Mouse (Mus musculus) embryonic facial prominence, embryonic 10.5 days (tissue): Measurements from ENCODE around the gene Tsga10ip. TPM values are rescaled to one million over a fixed set of nuclear protein-coding genes. Genes with fewer than 3 reads are reported as not detected.
"Not testable (repeated sequence)": the region's sequence is repeated elsewhere in the genome, so short reads cannot be mapped to it uniquely, and the experiment has no call there.

Experiments
- DNase-seq: peaks from one replicate; pipeline ENCODE4 v3.0.0-alpha.2; 2017; ENCODE audit warnings: low spot score
- H3K27ac ChIP-seq: fragments of 300-500 bp; sonication (generic); replicated peaks from 2 replicates; pipeline ENCODE4 v1.5.1; 2016; ENCODE audit warnings: mild to moderate bottlenecking
- H3K27me3 ChIP-seq: fragments of 300-500 bp; sonication (generic); replicated peaks from 2 replicates; pipeline ENCODE4 v1.6.1; 2016; ENCODE audit warnings: low read depth, mild to moderate bottlenecking; ENCODE audit not compliant: poor library complexity, severe bottlenecking
- H3K36me3 ChIP-seq: fragments of 300-500 bp; sonication (generic); replicated peaks from 2 replicates; pipeline ENCODE4 v1.6.1; 2016; ENCODE audit warnings: mild to moderate bottlenecking, moderate library complexity
- H3K4me1 ChIP-seq: fragments of 300-500 bp; sonication (generic); 2 replicates; pipeline ENCODE4 v1.6.1; 2016
- H3K4me3 ChIP-seq: fragments of 300-500 bp; sonication (generic); 2 replicates; pipeline ENCODE4 v1.5.1; 2016; ENCODE audit warnings: mild to moderate bottlenecking, moderate library complexity
- H3K9me3 ChIP-seq: fragments of 300-500 bp; sonication (generic); 2 replicates; pipeline ENCODE4 v1.6.1; 2016; ENCODE audit warnings: mild to moderate bottlenecking
- WGBS: fragments of 180-500 bp; shearing (Covaris S2); methylation state at CpG from one replicate; pipeline ENCODE4 v1.1.7; 2016; 5-methylcytosine and 5-hydroxymethylcytosine counted together
- polyA plus RNA-seq: library from polyadenylated mRNA; unstranded; fragments of >200 nt; fragmentation: Nextera tagmentation; extraction: Ambion mirVana; gene quantifications from 2 replicates; pipeline ENCODE4 v1.2.1, GENCODE M21; 2016

Gene Tsga10ip
- polyA plus RNA-seq, 1 experiment from 2014 or later, result 0.72 TPM

GRCm38 (mm10) chr19:5405924-5406323 is 3.6 kb upstream of the Tsga10ip start:
- Histone ChIP-seq H3K9me3 (no peaks in the 10 kb centered on the region), H3K36me3 (peaks cover 5% of the 10 kb centered on the region), H3K4me3 (peak overlapping the region; percentile 54), H3K27me3 (no peaks in the 10 kb centered on the region), H3K27ac (peak overlapping the region; percentile 82), H3K4me1 (peaks cover 21% of the 10 kb centered on the region)
- 31% methylated on average over 7 of the region's 7 CpGs for WGBS
- DNase-seq, result no peak

- not testable (repeated sequence) for H3K4me1 ChIP-seq, DNase-seq, H3K4me3 ChIP-seq, H3K36me3 ChIP-seq, H3K27me3 ChIP-seq, H3K27ac ChIP-seq, H3K9me3 ChIP-seq
- WGBS, result 77% methylated on average over 4 of the region's 4 CpGs
Measured at GRCm38 (mm10) chr19:5401073-5401472, 1.3 kb downstream of the Tsga10ip start.

GRCm38 (mm10) chr19:5395371-5395770 is 7.0 kb downstream of the Tsga10ip start:
- no peak overlapping the region for H3K4me3 ChIP-seq

GRCm38 (mm10) chr19:5394168-5394567 is 8.2 kb downstream of the Tsga10ip start:
- Histone ChIP-seq H3K4me3 (no peak overlapping the region), H3K27me3 (no peaks in the 10 kb centered on the region), H3K4me1 (peaks cover 18% of the 10 kb centered on the region), H3K9me3 (no peaks in the 10 kb centered on the region), H3K27ac (no peak overlapping the region), H3K36me3 (no peaks in the 10 kb centered on the region)
- WGBS, result 57% methylated on average over 10 of the region's 10 CpGs
- no peak for DNase-seq

More at GRCm38 (mm10) chr19:5395371-5395770, 7.0 kb downstream of the Tsga10ip start:
- no peaks in the 10 kb centered on the region for H3K36me3 ChIP-seq
- no peak for DNase-seq
- no peaks in the 10 kb centered on the region for H3K27me3 ChIP-seq
- H3K27ac ChIP-seq, result no peak overlapping the region
- 68% methylated on average over 4 of the region's 4 CpGs for WGBS
- H3K9me3 ChIP-seq, result no peaks in the 10 kb centered on the region
- H3K4me1 ChIP-seq, result peaks cover 6% of the 10 kb centered on the region

DNA sequence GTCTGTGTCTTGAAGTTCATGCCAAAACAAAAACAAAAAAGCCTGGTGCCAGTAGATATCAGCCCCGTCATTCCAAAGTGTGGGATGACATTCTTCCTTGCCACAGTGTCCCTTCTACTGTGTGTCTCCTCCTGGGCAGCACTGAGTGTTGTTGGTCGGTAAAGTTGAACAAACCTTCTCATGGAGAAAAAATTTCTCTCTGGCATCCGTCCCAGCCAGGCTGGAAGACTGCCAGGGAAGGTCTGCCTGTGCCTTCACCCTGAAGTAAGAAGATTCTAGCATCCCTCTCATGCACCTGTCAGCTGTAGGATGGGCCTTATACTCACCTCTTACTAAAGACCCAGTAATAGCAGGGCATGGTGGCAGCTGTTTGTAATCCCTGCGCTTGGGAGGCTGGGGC is 9.4 kb downstream of the Tsga10ip start:
- H3K9me3 ChIP-seq, result no peaks in the 10 kb centered on the region
- H3K27me3 ChIP-seq, result no peaks in the 10 kb centered on the region
- H3K36me3 ChIP-seq, result no peaks in the 10 kb centered on the region
- H3K4me1 ChIP-seq, result peaks cover 19% of the 10 kb centered on the region
- 77% methylated on average over 4 of the region's 4 CpGs for WGBS
- H3K4me3 ChIP-seq, result no peak overlapping the region
- H3K27ac ChIP-seq, result no peak overlapping the region
- no peak for DNase-seq

GRCm38 (mm10) chr19:5390416-5390815 is 11.9 kb downstream of the Tsga10ip start:
- WGBS, result 88% methylated on average over 8 of the region's 8 CpGs
- peak overlapping the region; percentile 100 for H3K4me3 ChIP-seq
- peaks cover 14% of the 10 kb centered on the region for H3K36me3 ChIP-seq
- no peaks in the 10 kb centered on the region for H3K27me3 ChIP-seq
- H3K9me3 ChIP-seq, result no peaks in the 10 kb centered on the region
- no peak for DNase-seq
- peaks cover 35% of the 10 kb centered on the region for H3K4me1 ChIP-seq
- H3K27ac ChIP-seq, result no peak overlapping the region; the same call in 1 of the 2 replicates

- Histone ChIP-seq H3K9me3 (no peaks in the 10 kb centered on the region), H3K4me3 (peak overlapping the region; percentile 100), H3K27me3 (no peaks in the 10 kb centered on the region), H3K27ac (peak overlapping the region; percentile 93), H3K36me3 (peaks cover 22% of the 10 kb centered on the region), H3K4me1 (peaks cover 35% of the 10 kb centered on the region)
- 46% methylated on average over 12 of the region's 12 CpGs for WGBS
- DNase-seq, result peak; percentile 40
Measured at GRCm38 (mm10) chr19:5389647-5390046, 12.7 kb downstream of the Tsga10ip start.

- peak within 1 kb of the TSS; percentile 93 for H3K27ac ChIP-seq
- no peaks in the 10 kb centered on the region for H3K9me3 ChIP-seq
- peak within 1 kb of the TSS; percentile 100 for H3K4me3 ChIP-seq
- 2% methylated on average over 43 of the region's 43 CpGs for WGBS
- H3K27me3 ChIP-seq, result no peaks in the 10 kb centered on the region
- peaks cover 32% of the 10 kb centered on the region for H3K36me3 ChIP-seq
- H3K4me1 ChIP-seq, result peaks cover 35% of the 10 kb centered on the region
- DNase-seq, result peak; percentile 96
Measured at GRCm38 (mm10) chr19:5388588-5389242, 13.6 kb downstream of the Tsga10ip start, which contains the start of gene Sart1. Sart1 (minus strand) TSS chr19:5388703.

DNA sequence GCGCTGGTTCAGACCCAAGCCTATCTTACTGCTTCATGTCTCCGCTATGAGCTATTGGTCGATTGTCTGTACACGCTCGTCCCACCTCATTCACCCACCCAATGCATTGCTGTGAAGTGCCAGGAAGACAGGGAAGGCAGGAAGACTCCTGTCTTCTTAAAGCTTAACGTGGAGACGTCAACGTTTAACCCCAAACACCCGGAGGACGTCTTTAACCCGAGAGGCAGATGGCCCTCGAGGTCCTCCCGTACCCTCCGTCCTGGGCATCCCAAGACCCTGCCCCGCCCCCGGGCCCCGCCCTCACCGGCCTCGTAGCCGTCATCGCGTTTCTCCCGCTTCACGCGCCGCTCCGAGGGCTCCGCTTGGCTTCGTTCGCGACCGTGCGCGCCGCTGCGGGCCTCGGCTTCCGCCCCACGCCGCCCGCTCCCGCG is 14.3 kb downstream of the Tsga10ip start:
- Histone ChIP-seq H3K27me3 (no peaks in the 10 kb centered on the region), H3K4me3 (peak overlapping the region; percentile 100), H3K9me3 (no peaks in the 10 kb centered on the region), H3K36me3 (peaks cover 38% of the 10 kb centered on the region), H3K27ac (peak overlapping the region; percentile 93), H3K4me1 (peaks cover 35% of the 10 kb centered on the region)
- WGBS, result under 1% methylated on average over 43 of the region's 43 CpGs
- DNase-seq, result peak; percentile 66

DNA sequence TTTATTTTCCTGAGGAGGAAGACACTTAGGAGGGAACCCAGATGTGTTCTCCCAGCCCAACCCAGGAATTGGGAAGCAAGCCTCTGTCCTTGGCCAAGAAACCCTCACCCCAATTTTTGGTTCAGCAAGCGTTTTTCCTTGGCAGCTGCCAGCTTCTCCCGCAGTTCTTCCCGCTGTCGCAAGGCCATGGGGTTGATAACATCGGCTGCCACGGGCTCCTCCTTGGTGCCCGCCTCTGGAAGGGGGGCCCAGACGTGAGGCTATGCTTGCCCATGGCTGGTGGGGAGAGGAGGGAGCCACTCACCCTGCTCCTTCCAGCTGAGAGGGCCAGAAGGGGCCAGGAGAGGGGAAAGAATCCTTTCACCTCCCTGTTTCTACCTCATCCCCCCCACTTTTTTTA is 17.6 kb downstream of the Tsga10ip start:
- H3K27ac ChIP-seq, result no peak overlapping the region
- H3K4me3 ChIP-seq, result no peak overlapping the region
- DNase-seq, result no peak
- no peaks in the 10 kb centered on the region for H3K27me3 ChIP-seq
- H3K9me3 ChIP-seq, result no peaks in the 10 kb centered on the region
- WGBS, result 94% methylated on average over 8 of the region's 8 CpGs
- peaks cover 72% of the 10 kb centered on the region for H3K36me3 ChIP-seq
- H3K4me1 ChIP-seq, result peaks cover 23% of the 10 kb centered on the region

GRCm38 (mm10) chr19:5383326-5383725 is 19.0 kb downstream of the Tsga10ip start:
- 92% methylated on average over 12 of the region's 12 CpGs for WGBS
- H3K9me3 ChIP-seq, result no peaks in the 10 kb centered on the region
- H3K27ac ChIP-seq, result no peak overlapping the region
- H3K27me3 ChIP-seq, result no peaks in the 10 kb centered on the region
- H3K4me3 ChIP-seq, result no peak overlapping the region
- H3K4me1 ChIP-seq, result peaks cover 16% of the 10 kb centered on the region
- DNase-seq, result no peak
- H3K36me3 ChIP-seq, result peaks cover 85% of the 10 kb centered on the region

DNA sequence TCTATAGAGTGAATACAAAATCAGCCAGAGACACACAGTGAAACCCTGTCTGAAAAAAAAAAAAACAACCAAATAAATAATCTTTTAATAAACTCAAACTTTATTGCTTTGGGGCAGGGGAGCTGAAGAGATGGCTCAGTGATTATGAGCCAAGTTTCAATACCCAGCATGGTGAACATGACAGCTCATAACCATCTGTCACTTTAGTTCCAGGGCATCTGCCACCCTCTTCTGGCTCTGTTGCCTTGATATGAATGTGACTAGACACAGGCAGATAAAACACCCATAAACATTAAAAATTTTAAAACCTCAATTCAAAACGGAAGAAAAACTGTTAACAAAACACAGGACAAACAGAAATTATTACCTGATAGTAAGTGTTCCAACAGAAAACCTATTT is 24.9 kb downstream of the Tsga10ip start:
- Histone ChIP-seq H3K9me3 (no peaks in the 10 kb centered on the region), H3K4me3 (no peak overlapping the region), H3K4me1 (no peaks in the 10 kb centered on the region), H3K36me3 (peaks cover 96% of the 10 kb centered on the region), H3K27ac (no peak overlapping the region), H3K27me3 (no peaks in the 10 kb centered on the region)
- no peak for DNase-seq
- 93% methylated on average over 1 of the region's 1 CpGs for WGBS

- WGBS, result 78% methylated on average over 4 of the region's 4 CpGs
- 0 out of 2 replicates have a peak overlapping the region, but pooled peaks have one; percentile 8 for H3K4me3 ChIP-seq
Measured at GRCm38 (mm10) chr19:5374748-5375147, 27.6 kb downstream of the Tsga10ip start.

More at GRCm38 (mm10) chr19:5374748-5375147, 27.6 kb downstream of the Tsga10ip start:
- H3K4me1 ChIP-seq, result no peaks in the 10 kb centered on the region
- DNase-seq, result no peak
- no peak overlapping the region for H3K27ac ChIP-seq
- H3K9me3 ChIP-seq, result no peaks in the 10 kb centered on the region
- peaks cover 96% of the 10 kb centered on the region for H3K36me3 ChIP-seq
- H3K27me3 ChIP-seq, result no peaks in the 10 kb centered on the region
